Mouse (Mus musculus) spleen, adult 18-20 months (tissue): ENCODE data around the gene Grm5.

Experiments used
- DNase-seq, 2 experiments: peaks; one replicate each; pipeline ENCODE4 v3.0.0; 2022; ENCODE audit warnings: mixed read lengths in 2 of 2

Gene Grm5

GRCm38 (mm10) chr7:87583868-87584267, at the start of gene Grm5:
Grm5 (plus strand) TSS chr7:87584168.
- DNase-seq: no peak

- no peak for DNase-seq
Observed at GRCm38 (mm10) chr7:87539031-87539430, 44.9 kb upstream of the Grm5 start.

- no peak for DNase-seq
Observed at GRCm38 (mm10) chr7:87565300-87565699, 18.7 kb upstream of the Grm5 start.

- DNase-seq: no peak
Observed at GRCm38 (mm10) chr7:87566476-87566875, 17.5 kb upstream of the Grm5 start.

- DNase-seq: no peak
Observed at GRCm38 (mm10) chr7:87584281-87584701, 323 bp downstream of the Grm5 start.

- no peak for DNase-seq
Observed at GRCm38 (mm10) chr7:87586271-87586937, 2.4 kb downstream of the Grm5 start.

- DNase-seq: no peak
Observed at GRCm38 (mm10) chr7:87587976-87588375, 4.0 kb downstream of the Grm5 start.

- no peak for DNase-seq
Observed at GRCm38 (mm10) chr7:87626251-87626650, 42.3 kb downstream of the Grm5 start.

- no peak for DNase-seq
Observed at GRCm38 (mm10) chr7:87635530-87635929, 51.6 kb downstream of the Grm5 start.

- no peak for DNase-seq
Observed at GRCm38 (mm10) chr7:87650610-87651009, 66.6 kb downstream of the Grm5 start.

- DNase-seq: no peak
Observed at GRCm38 (mm10) chr7:87661794-87662193, 77.8 kb downstream of the Grm5 start.

GRCm38 (mm10) chr7:87664041-87664440, 80.1 kb downstream of the Grm5 start:
- DNase-seq: no peak

- no peak for DNase-seq
Observed at GRCm38 (mm10) chr7:87716393-87716792, 132.4 kb downstream of the Grm5 start.

- DNase-seq: no peak
Observed at GRCm38 (mm10) chr7:87718631-87719030, 134.7 kb downstream of the Grm5 start.

GRCm38 (mm10) chr7:87734511-87734910, 150.5 kb downstream of the Grm5 start:
- no peak for DNase-seq

- DNase-seq: no peak
Observed at GRCm38 (mm10) chr7:87761945-87762344, 178.0 kb downstream of the Grm5 start.

GRCm38 (mm10) chr7:87762376-87762775, 178.4 kb downstream of the Grm5 start:
- no peak for DNase-seq

- no peak for DNase-seq
Observed at GRCm38 (mm10) chr7:87787560-87787959, 203.6 kb downstream of the Grm5 start.

GRCm38 (mm10) chr7:87788963-87789362, 205.0 kb downstream of the Grm5 start:
- DNase-seq: no peak

GRCm38 (mm10) chr7:87793896-87794295, 209.9 kb downstream of the Grm5 start:
- DNase-seq: no peak

GRCm38 (mm10) chr7:87824898-87825297, 240.9 kb downstream of the Grm5 start:
- DNase-seq: peak in 1 of 2 experiments; percentile 11

- DNase-seq: no peak
Observed at GRCm38 (mm10) chr7:87834669-87835068, 250.7 kb downstream of the Grm5 start.

GRCm38 (mm10) chr7:87838579-87838978, 254.6 kb downstream of the Grm5 start:
- no peak for DNase-seq

- DNase-seq: no peak
Observed at GRCm38 (mm10) chr7:87843496-87843895, 259.5 kb downstream of the Grm5 start.

GRCm38 (mm10) chr7:87846082-87846481, 262.1 kb downstream of the Grm5 start:
- DNase-seq: no peak
